Mouse (Mus musculus): ENCODE data around the gene Atp2b1.
A peak's percentile ranks its signal among the peaks of the same experiment; 100 is the strongest.

The Atp2b1 gene

GRCm38 (mm10) chr10:99033830-99034828 lies 119.9 kb downstream of the Atp2b1 start:
- no peak for DNase-seq (ENCODE audit: inconsistent ontology term)

DNA sequence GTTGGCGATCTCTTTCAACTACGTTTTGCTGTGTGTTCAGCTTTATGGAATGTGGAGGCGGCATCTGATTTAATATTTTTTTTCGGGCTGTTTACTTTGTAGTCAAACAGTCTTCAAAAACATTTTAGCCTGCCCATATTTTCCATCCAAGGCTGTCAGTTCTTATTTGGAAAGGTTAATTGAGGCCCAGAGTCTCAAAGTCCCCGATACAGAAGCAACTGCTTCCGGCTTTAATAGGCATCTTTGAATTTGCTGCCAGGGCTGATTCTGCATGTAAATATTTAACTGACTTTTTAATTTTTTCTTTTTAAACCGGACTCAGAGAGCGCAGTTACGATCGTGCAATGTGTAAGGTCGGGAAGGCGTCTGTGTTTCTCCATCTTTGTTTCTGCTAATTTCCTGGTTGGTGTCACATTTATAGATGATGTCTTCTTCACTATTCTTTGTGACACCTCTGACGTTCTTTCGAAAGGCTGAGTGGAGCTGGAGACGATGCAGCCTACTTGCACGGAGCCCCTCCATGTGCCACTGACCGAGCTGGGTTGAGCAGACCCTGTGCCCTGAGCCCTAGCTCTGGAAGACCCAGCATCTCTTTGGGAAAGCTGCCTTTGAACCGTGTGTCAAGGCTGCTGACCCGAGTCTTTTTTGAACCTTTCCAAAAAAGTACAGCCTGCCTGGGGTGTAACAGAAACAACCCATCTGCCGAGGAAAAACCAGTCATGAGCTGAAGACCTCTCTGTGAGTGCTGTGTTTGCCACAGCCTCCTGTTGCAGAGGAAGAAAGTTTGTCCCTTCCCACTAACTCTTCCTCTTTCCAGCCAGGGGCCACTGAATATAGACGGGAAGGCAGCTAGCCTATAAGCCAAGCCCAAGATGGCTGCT lies 123.2 kb downstream of the Atp2b1 start:
- DNase-seq (ENCODE audit: inconsistent ontology term): no peak

GRCm38 (mm10) chr10:99038866-99039265 lies 124.7 kb downstream of the Atp2b1 start:
- DNase-seq (ENCODE audit: inconsistent ontology term): no peak

DNA sequence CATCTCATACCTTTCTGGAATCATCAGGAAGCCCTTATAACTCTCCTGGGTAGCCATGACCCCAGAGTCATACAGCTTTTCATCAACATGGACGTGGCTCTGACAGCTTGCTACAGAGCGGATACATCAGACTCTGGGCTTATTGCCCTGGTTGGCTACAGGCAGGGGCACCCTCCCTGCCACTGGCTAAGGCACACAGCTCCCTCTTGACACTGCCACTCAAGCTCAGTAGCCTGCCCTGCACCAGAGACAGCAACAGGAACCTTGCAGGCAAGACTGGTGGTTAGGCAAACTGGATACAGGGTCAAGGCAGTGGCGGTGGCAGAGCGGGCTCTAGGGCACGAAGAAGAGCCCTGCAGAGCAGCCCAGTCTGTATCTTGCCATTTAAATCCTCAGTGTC lies 126.0 kb downstream of the Atp2b1 start:
- no peak for DNase-seq (ENCODE audit: inconsistent ontology term)

GRCm38 (mm10) chr10:99046756-99047550 lies 132.7 kb downstream of the Atp2b1 start:
- no peak for DNase-seq (ENCODE audit: inconsistent ontology term)

DNA sequence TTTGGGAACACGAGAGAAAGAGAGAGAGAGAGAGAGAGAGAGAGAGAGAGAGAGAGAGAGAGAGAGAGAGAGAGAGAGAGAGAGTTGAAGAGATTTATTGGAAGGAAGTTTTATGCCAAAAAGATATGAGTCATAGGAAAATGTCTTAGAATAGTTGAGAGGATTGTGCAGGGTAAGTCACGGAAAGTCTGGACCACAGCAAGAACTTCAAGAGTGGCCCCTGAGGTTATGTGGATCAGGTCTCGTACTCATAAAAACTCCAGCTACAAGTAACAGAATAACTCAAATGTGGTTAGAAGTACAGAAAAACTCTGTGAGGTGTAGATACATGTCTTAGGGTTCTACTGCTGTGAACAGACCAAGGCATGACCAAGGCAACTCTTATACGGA lies 133.3 kb downstream of the Atp2b1 start:
- DNase-seq (ENCODE audit: inconsistent ontology term): no peak

GRCm38 (mm10) chr10:99050093-99050492 lies 135.9 kb downstream of the Atp2b1 start:
- no peak for DNase-seq (ENCODE audit: inconsistent ontology term)

DNA sequence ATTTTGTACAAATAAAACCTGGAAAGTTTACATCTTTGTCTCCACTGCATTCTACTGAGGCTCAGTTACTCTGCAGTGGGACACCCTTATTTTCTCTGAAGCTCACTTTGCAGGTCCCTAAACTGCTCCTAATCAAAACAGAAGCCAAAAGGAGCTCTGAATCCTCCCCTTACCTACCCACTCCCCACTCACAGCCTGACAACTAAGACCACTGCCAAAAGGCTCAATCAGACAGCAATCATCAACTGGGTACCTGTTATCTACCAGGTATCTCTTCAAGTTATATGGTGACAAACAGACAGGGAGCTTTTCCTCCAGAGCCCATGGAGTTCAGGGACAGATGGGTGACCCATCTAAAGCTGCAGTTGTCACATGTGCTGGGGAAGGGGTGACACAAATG lies 138.9 kb downstream of the Atp2b1 start:
- no peak for DNase-seq (ENCODE audit: inconsistent ontology term)

- no peak for DNase-seq (ENCODE audit: inconsistent ontology term)
Observed at GRCm38 (mm10) chr10:99060588-99060987, 146.4 kb downstream of the Atp2b1 start.

DNA sequence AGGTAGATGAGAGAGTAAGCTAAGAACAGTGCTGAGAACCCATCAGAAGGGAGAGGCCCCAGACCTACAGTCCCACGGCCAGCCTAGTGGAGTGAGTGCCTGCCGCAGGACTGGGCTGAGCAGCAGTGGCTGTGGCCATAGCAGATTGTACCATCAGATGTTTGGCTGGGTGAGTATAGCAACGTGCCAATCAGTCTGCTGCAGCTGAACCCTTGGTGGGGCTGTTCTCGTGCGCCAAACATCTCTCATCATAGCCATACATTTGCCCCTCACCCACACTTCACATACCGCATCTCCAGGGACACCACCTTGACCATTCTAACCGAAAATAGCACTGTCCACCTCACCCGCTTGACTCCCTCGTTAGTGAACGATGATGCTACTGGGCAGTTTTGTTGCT lies 147.2 kb downstream of the Atp2b1 start:
- no peak for DNase-seq (ENCODE audit: inconsistent ontology term)

DNA sequence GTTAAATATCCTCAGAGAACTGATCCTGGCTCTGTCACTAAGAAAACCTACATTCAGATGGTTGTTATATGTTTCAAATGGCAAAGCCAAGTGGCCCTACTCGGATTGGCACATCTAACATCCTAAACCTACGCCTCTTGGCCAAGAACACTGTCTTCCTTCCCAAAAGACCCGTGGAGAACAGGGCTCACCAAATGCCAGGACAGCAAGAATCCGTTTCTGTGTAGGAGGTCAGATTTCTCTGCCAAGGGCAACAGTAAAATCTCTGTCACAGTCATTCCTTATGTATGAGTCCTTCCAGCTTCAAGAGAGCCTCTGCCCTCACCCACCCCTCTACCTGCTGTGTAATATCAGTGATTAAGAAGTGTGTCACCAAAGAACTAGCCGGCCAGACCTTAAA lies 148.3 kb downstream of the Atp2b1 start:
- DNase-seq (ENCODE audit: inconsistent ontology term): peak; percentile 52

Data from Muller cell, postnatal 12 days (primary cell).